Mouse (Mus musculus) hindbrain, embryonic 11.5 days (tissue): ENCODE data around the gene Golim4. TPM values are rescaled to one million over a fixed set of nuclear protein-coding genes. Genes with fewer than 3 reads are reported as not detected.

Source experiments
- ATAC-seq: fragments of 200-750 bp; cut with Nextera tagmentation; 2 replicates; pipeline ENCODE4 v1.8.0; 2017; ENCODE audit warnings: mild to moderate bottlenecking, moderate TSS enrichment, moderate library complexity; ENCODE audit not compliant: low FRiP score
- DNase-seq: peaks from one replicate; pipeline ENCODE4 v3.0.0-alpha.2; 2015; ENCODE audit warnings: low spot score
- H3K27ac ChIP-seq: fragments of 300-500 bp; sonication (generic); 2 replicates; pipeline ENCODE4 v1.5.1; 2014; ENCODE audit warnings: mild to moderate bottlenecking, low read depth, low read length
- H3K27me3 ChIP-seq: fragments of 300-500 bp; sonication (generic); 2 replicates; pipeline ENCODE4 v1.6.1; 2014; ENCODE audit warnings: mild to moderate bottlenecking, low read length, moderate library complexity, mixed read lengths; ENCODE audit not compliant: control insufficient read depth, insufficient read depth
- H3K36me3 ChIP-seq: fragments of 300-500 bp; sonication (generic); 2 replicates; pipeline ENCODE4 v1.6.1; 2014; ENCODE audit warnings: mild to moderate bottlenecking, low read length, moderate library complexity, mixed read lengths; ENCODE audit not compliant: control insufficient read depth, insufficient read depth
- H3K4me1 ChIP-seq: fragments of 300-500 bp; sonication (generic); replicated peaks from 2 replicates; pipeline ENCODE4 v1.6.1; 2014; ENCODE audit warnings: low read length, mixed read lengths; ENCODE audit not compliant: control insufficient read depth, insufficient read depth
- H3K4me2 ChIP-seq: fragments of 300-500 bp; sonication (generic); replicated peaks from 2 replicates; pipeline ENCODE4 v1.6.1; 2014; ENCODE audit warnings: mild to moderate bottlenecking, low read depth, low read length
- H3K4me3 ChIP-seq: fragments of 300-500 bp; sonication (generic); 2 replicates; pipeline ENCODE4 v1.5.1; 2014; ENCODE audit warnings: low read depth, low read length
- H3K9ac ChIP-seq: fragments of 300-500 bp; sonication (generic); 2 replicates; pipeline ENCODE4 v1.6.1; 2014; ENCODE audit warnings: low read depth, low read length
- H3K9me3 ChIP-seq: fragments of 300-500 bp; sonication (generic); 2 replicates; pipeline ENCODE4 v1.6.1; 2016; ENCODE audit warnings: low read length; ENCODE audit not compliant: control insufficient read depth
- WGBS: fragments of 180-500 bp; shearing (Covaris S2); extraction: QIAGEN DNeasy Blood & Tissue Kit; methylation state at CpG from one replicate; pipeline ENCODE4 v1.1.7; 2014; 5-methylcytosine and 5-hydroxymethylcytosine counted together
- polyA plus RNA-seq: library from polyadenylated mRNA; unstranded; fragments of >200 nt; fragmentation: Nextera tagmentation; extraction: Ambion mirVana; gene quantifications from 2 replicates; pipeline ENCODE4 v1.2.1, GENCODE M21; 2014

Gene Golim4
- polyA plus RNA-seq, 1 experiment from 2014 or later: 54.9 TPM

- DNase-seq (no peak), ATAC-seq (no peak)
- no peak overlapping the region for H3K4me2 ChIP-seq
- WGBS: 80% methylated on average over 2 of the region's 2 CpGs
- no peak overlapping the region for H3K27ac ChIP-seq
- no peaks in the 10 kb centered on the region for H3K9me3 ChIP-seq
- no peaks in the 10 kb centered on the region for H3K36me3 ChIP-seq
- no peak overlapping the region for H3K4me3 ChIP-seq
- H3K4me1 ChIP-seq: no peaks in the 10 kb centered on the region
- no peaks in the 10 kb centered on the region for H3K27me3 ChIP-seq
- H3K9ac ChIP-seq: no peak overlapping the region
These were observed 26.0 kb downstream of the Golim4 start for GRCm38 (mm10) chr3:75930659-75931225.

DNA sequence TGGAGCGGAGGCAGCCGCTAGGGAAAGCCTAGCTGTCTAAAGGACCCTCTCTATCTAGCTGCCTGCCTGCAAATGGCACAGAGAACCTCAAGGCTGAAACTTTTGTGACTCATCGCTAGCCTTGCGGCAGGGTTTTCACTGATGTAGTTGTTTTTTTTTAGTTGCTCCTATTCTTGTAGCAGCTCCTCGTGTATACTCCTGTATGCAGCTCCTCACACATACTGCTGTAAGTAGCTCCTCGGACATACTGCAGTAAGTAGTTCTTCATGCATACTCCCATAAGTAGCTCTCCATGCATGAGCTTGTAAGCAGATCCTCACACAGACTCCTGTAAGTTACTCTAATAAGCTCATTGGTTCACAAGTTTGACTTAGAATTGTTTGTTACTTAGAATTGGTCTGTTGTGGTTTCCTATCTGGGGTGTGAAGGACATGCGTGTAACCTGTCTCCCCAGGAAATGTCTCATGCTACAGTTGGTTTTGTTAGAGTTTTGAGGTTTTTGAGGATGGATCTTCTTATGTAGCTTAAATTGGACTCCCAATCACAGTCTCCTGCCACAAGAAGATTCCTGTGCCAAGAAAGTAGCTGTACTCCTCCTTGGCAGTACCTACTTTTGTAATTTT lies 26.7 kb downstream of the Golim4 start:
- no peaks in the 10 kb centered on the region for H3K9me3 ChIP-seq
- no peak overlapping the region for H3K27ac ChIP-seq
- 93% methylated on average over 7 of the region's 7 CpGs for WGBS
- H3K4me1 ChIP-seq: no peaks in the 10 kb centered on the region
- ATAC-seq (no peak), DNase-seq (no peak)
- H3K27me3 ChIP-seq: no peaks in the 10 kb centered on the region
- H3K36me3 ChIP-seq: no peaks in the 10 kb centered on the region
- no peak overlapping the region for H3K9ac ChIP-seq
- no peak overlapping the region for H3K4me3 ChIP-seq
- H3K4me2 ChIP-seq: no peak overlapping the region

- Histone ChIP-seq H3K27ac (no peak overlapping the region), H3K27me3 (no peaks in the 10 kb centered on the region), H3K36me3 (no peaks in the 10 kb centered on the region), H3K4me1 (no peaks in the 10 kb centered on the region), H3K9me3 (no peaks in the 10 kb centered on the region), H3K4me2 (no peak overlapping the region), H3K9ac (no peak overlapping the region), H3K4me3 (no peak overlapping the region)
- no peak for ATAC-seq
- 84% methylated on average over 3 of the region's 3 CpGs for WGBS
- DNase-seq: no peak
These were observed 30.4 kb downstream of the Golim4 start for GRCm38 (mm10) chr3:75926327-75926726.

- no peak overlapping the region for H3K4me3 ChIP-seq
- no peak overlapping the region for H3K4me2 ChIP-seq
- no peaks in the 10 kb centered on the region for H3K9me3 ChIP-seq
- H3K27me3 ChIP-seq: no peaks in the 10 kb centered on the region
- no peaks in the 10 kb centered on the region for H3K4me1 ChIP-seq
- no peak for ATAC-seq
- WGBS: 87% methylated on average over 2 of the region's 2 CpGs
- no peaks in the 10 kb centered on the region for H3K36me3 ChIP-seq
- no peak overlapping the region for H3K9ac ChIP-seq
- no peak for DNase-seq
- no peak overlapping the region for H3K27ac ChIP-seq
These were observed 31.6 kb downstream of the Golim4 start for GRCm38 (mm10) chr3:75925123-75925522.

DNA sequence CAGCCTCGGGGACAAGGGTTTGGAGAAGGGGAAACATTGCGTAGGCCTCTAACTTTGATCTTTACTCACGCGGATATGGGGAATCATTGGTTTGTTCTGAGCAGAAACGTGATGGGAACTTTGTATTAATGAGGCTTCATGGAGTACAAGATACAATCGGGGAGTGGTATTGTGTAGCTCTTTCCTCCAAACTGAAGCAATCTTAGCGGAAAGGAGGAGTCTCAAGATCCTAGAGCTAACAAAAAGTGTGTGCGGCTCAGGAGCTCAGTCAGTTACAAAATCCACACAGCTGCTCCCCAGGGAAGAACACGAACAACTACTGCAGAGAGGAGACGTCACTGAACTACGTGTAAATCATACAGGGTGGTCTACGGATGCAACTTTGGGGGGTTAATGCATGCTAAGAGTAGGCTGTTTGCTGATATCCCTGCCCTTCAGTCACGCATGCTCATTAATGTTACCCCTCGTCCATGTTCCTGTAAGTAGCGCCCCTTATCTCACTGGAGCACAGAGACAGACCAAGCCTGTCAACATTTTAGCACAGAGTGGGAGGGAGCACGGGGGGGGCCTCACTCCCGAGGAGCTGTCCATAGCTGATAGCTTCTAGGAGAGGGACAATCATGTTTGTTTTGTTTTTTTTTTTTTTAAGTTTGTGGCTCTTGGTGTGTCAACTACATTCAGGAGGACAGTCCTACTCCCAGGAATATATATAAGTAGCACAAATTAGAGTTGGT lies 38.8 kb downstream of the Golim4 start:
- Histone ChIP-seq H3K27ac (no peak overlapping the region), H3K9me3 (no peaks in the 10 kb centered on the region), H3K4me3 (no peak overlapping the region), H3K4me2 (no peak overlapping the region), H3K36me3 (no peaks in the 10 kb centered on the region), H3K27me3 (no peaks in the 10 kb centered on the region), H3K4me1 (no peaks in the 10 kb centered on the region), H3K9ac (no peak overlapping the region)
- DNase-seq (no peak), ATAC-seq (no peak)
- 86% methylated on average over 17 of the region's 17 CpGs for WGBS

- ATAC-seq (no peak), DNase-seq (no peak)
- Histone ChIP-seq H3K4me1 (no peaks in the 10 kb centered on the region), H3K27ac (no peak overlapping the region), H3K27me3 (no peaks in the 10 kb centered on the region), H3K4me3 (no peak overlapping the region), H3K36me3 (no peaks in the 10 kb centered on the region), H3K4me2 (no peak overlapping the region), H3K9ac (no peak overlapping the region), H3K9me3 (no peaks in the 10 kb centered on the region)
- WGBS: 81% methylated on average over 4 of the region's 4 CpGs
These were observed 44.0 kb downstream of the Golim4 start for GRCm38 (mm10) chr3:75912786-75913185.

GRCm38 (mm10) chr3:75910768-75911167 lies 46.0 kb downstream of the Golim4 start:
- DNase-seq (no peak), ATAC-seq (peak; percentile 33; the same call in 1 of the 2 replicates)

GRCm38 (mm10) chr3:75910257-75910656 lies 46.5 kb downstream of the Golim4 start:
- Histone ChIP-seq H3K27me3 (no peaks in the 10 kb centered on the region), H3K4me2 (no peak overlapping the region), H3K27ac (no peak overlapping the region), H3K4me3 (no peak overlapping the region), H3K9ac (no peak overlapping the region), H3K36me3 (no peaks in the 10 kb centered on the region), H3K4me1 (no peaks in the 10 kb centered on the region), H3K9me3 (no peaks in the 10 kb centered on the region)
- DNase-seq (peak; percentile 58), ATAC-seq (peak; percentile 69; the same call in 1 of the 2 replicates)
- WGBS: 26% methylated on average over 4 of the region's 4 CpGs

More at GRCm38 (mm10) chr3:75910768-75911167, 46.0 kb downstream of the Golim4 start:
- Histone ChIP-seq H3K4me3 (no peak overlapping the region), H3K9ac (no peak overlapping the region), H3K4me2 (no peak overlapping the region), H3K27ac (no peak overlapping the region), H3K36me3 (no peaks in the 10 kb centered on the region), H3K9me3 (no peaks in the 10 kb centered on the region), H3K4me1 (no peaks in the 10 kb centered on the region), H3K27me3 (no peaks in the 10 kb centered on the region)
